Mouse (Mus musculus) cerebellum, adult 9-11 months (tissue): ENCODE measurements around the gene 4930595D18Rik.
A peak's percentile ranks its signal among the peaks of the same experiment; 100 is the strongest.

Source experiments
- DNase-seq: peaks from one replicate; pipeline ENCODE4 v3.0.0; 2022

The 4930595D18Rik gene

GRCm38 (mm10) chr12:111184476-111184875, at the start of gene 4930595D18Rik:
Gene 4930595D18Rik, minus strand, starts transcription at chr12:111184491.
- DNase-seq: peak; percentile 23

GRCm38 (mm10) chr12:111233798-111234197, 49.5 kb upstream of the 4930595D18Rik start:
- DNase-seq: no peak

GRCm38 (mm10) chr12:111230793-111231192, 46.5 kb upstream of the 4930595D18Rik start:
- DNase-seq: no peak

GRCm38 (mm10) chr12:111228488-111228887, 44.2 kb upstream of the 4930595D18Rik start:
- DNase-seq: no peak

GRCm38 (mm10) chr12:111227410-111227809, 43.1 kb upstream of the 4930595D18Rik start:
- no peak for DNase-seq

GRCm38 (mm10) chr12:111225197-111225780, 41.0 kb upstream of the 4930595D18Rik start:
- no peak for DNase-seq

- no peak for DNase-seq
Measured at GRCm38 (mm10) chr12:111218867-111219266, 34.6 kb upstream of the 4930595D18Rik start.

GRCm38 (mm10) chr12:111211729-111212128, 27.4 kb upstream of the 4930595D18Rik start:
- DNase-seq: no peak

GRCm38 (mm10) chr12:111207641-111208040, 23.4 kb upstream of the 4930595D18Rik start:
- no peak for DNase-seq

- DNase-seq: no peak
Measured at GRCm38 (mm10) chr12:111203945-111204344, 19.7 kb upstream of the 4930595D18Rik start.

- no peak for DNase-seq
Measured at GRCm38 (mm10) chr12:111203076-111203475, 18.8 kb upstream of the 4930595D18Rik start.

GRCm38 (mm10) chr12:111196548-111196947, 12.3 kb upstream of the 4930595D18Rik start:
- DNase-seq: no peak

- peak; percentile 38 for DNase-seq
Measured at GRCm38 (mm10) chr12:111193331-111193730, 9.0 kb upstream of the 4930595D18Rik start.

GRCm38 (mm10) chr12:111192777-111193176, 8.5 kb upstream of the 4930595D18Rik start:
- no peak for DNase-seq

- DNase-seq: no peak
Measured at GRCm38 (mm10) chr12:111190891-111191290, 6.6 kb upstream of the 4930595D18Rik start.

- DNase-seq: no peak
Measured at GRCm38 (mm10) chr12:111190355-111190754, 6.1 kb upstream of the 4930595D18Rik start.

- no peak for DNase-seq
Measured at GRCm38 (mm10) chr12:111188295-111188694, 4.0 kb upstream of the 4930595D18Rik start.

GRCm38 (mm10) chr12:111186986-111187385, 2.7 kb upstream of the 4930595D18Rik start:
- DNase-seq: no peak

- no peak for DNase-seq
Measured at GRCm38 (mm10) chr12:111182378-111182777, 1.9 kb downstream of the 4930595D18Rik start.

GRCm38 (mm10) chr12:111181848-111182247, 2.4 kb downstream of the 4930595D18Rik start:
- DNase-seq: no peak

- DNase-seq: no peak
Measured at GRCm38 (mm10) chr12:111178772-111179171, 5.5 kb downstream of the 4930595D18Rik start.

GRCm38 (mm10) chr12:111168891-111169290, 15.4 kb downstream of the 4930595D18Rik start:
- peak; percentile 39 for DNase-seq

- peak; percentile 36 for DNase-seq
Measured at GRCm38 (mm10) chr12:111166681-111167289, 17.5 kb downstream of the 4930595D18Rik start.

GRCm38 (mm10) chr12:111165831-111166591, 18.3 kb downstream of the 4930595D18Rik start, which contains the start of gene Traf3:
Gene Traf3, plus strand, starts transcription at chr12:111166370.
- DNase-seq: peak; percentile 64
